Mouse (Mus musculus): ENCODE data around the gene Rimklb. TPM values are rescaled to one million over a fixed set of nuclear protein-coding genes. Genes with fewer than 3 reads are reported as not detected.

The Rimklb gene
- polyA plus RNA-seq, 1 experiment from 2014 or later = 0.99 TPM

GRCm38 (mm10) chr6:122492479-122492878 lies 6.1 kb downstream of the Rimklb start:
- no peaks in the 10 kb centered on the region for H3K36me3 ChIP-seq (ENCODE audit: insufficient read depth, low read length)
- H3K27ac ChIP-seq (ENCODE audit: low read length) = no peak overlapping the region
- H3K4me3 ChIP-seq (ENCODE audit: low read depth, low read length) = no peak overlapping the region
- 0 out of 2 replicates have a peak overlapping the region, but pooled peaks have one; percentile 57 for H3K4me2 ChIP-seq (replicated peaks; ENCODE audit: low read depth, low read length)
- H3K9me3 ChIP-seq (ENCODE audit: low read length) = no peaks in the 10 kb centered on the region
- WGBS = 29% methylated on average over 6 of the region's 6 CpGs
- no peak overlapping the region for H3K9ac ChIP-seq (replicated peaks; ENCODE audit: low read depth)
- peaks cover 9% of the 10 kb centered on the region; the same call in 1 of the 2 replicates for H3K27me3 ChIP-seq (replicated peaks; ENCODE audit: insufficient read depth, low read length)
- ATAC-seq (no peak), DNase-seq (ENCODE audit: low spot score) (no peak)
- no peak for TF ChIP-seq EP300 (IDR thresholded peaks at IDR 0.05)
- TF ChIP-seq CTCF (IDR thresholded peaks at IDR 0.05) = no peak
- no peaks in the 10 kb centered on the region for H3K4me1 ChIP-seq (ENCODE audit: insufficient read depth, low read depth, low read length)

DNA sequence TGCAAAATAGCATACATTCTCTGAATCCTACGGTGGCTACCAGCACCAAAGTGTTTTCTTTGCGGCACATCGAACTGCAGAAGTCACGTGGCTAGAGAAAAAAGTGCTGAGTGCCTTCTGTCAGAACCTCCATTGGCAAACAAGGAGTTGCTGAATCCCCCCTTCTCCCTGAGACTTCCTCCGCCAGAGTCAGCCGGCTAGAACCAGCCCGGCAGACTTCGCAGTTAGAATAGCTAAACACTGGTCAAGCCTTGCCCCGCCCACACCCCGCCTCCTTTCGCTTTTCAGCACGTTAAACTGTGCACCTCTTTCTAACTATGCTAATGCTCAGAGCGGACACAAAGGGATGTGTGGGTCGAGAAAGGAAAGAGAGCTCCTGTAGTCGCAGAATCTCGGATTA lies 7.0 kb downstream of the Rimklb start:
- peak; percentile 84 for ATAC-seq
- Histone ChIP-seq H3K4me1 (ENCODE audit: insufficient read depth, low read depth, low read length) (no peaks in the 10 kb centered on the region), H3K9me3 (ENCODE audit: low read length) (no peaks in the 10 kb centered on the region)

GRCm38 (mm10) chr6:122490929-122491512 lies 7.5 kb downstream of the Rimklb start:
- Histone ChIP-seq H3K27ac (ENCODE audit: low read length) (no peak overlapping the region), H3K4me3 (ENCODE audit: low read depth, low read length) (peak overlapping the region; percentile 39), H3K4me2 (replicated peaks; ENCODE audit: low read depth, low read length) (peak overlapping the region; percentile 57), H3K9ac (replicated peaks; ENCODE audit: low read depth) (no peak overlapping the region), H3K9me3 (ENCODE audit: low read length) (no peaks in the 10 kb centered on the region), H3K36me3 (ENCODE audit: insufficient read depth, low read length) (no peaks in the 10 kb centered on the region), H3K4me1 (ENCODE audit: insufficient read depth, low read depth, low read length) (no peaks in the 10 kb centered on the region), H3K27me3 (replicated peaks; ENCODE audit: insufficient read depth, low read length) (peaks cover 9% of the 10 kb centered on the region; the same call in 1 of the 2 replicates)
- 19% methylated on average over 15 of the region's 15 CpGs for WGBS
- DNase-seq (ENCODE audit: low spot score) (no peak), ATAC-seq (no peak)
- TF ChIP-seq CTCF (IDR thresholded peaks at IDR 0.05) (no peak), EP300 (IDR thresholded peaks at IDR 0.05) (no peak)

More for the DNA sequence above, 7.0 kb downstream of the Rimklb start:
- under 1% methylated on average over 16 of the region's 16 CpGs for WGBS
- peak overlapping the region; percentile 57 for H3K4me2 ChIP-seq (replicated peaks; ENCODE audit: low read depth, low read length)
- H3K36me3 ChIP-seq (ENCODE audit: insufficient read depth, low read length) = no peaks in the 10 kb centered on the region
- TF ChIP-seq EP300 (IDR thresholded peaks at IDR 0.05) (no peak), CTCF (IDR thresholded peaks at IDR 0.05) (no peak)
- H3K27ac ChIP-seq (ENCODE audit: low read length) = no peak overlapping the region
- peak overlapping the region; percentile 39 for H3K4me3 ChIP-seq (ENCODE audit: low read depth, low read length)
- H3K27me3 ChIP-seq (replicated peaks; ENCODE audit: insufficient read depth, low read length) = peaks cover 9% of the 10 kb centered on the region; the same call in 1 of the 2 replicates
- DNase-seq (ENCODE audit: low spot score) = peak; percentile 90
- H3K9ac ChIP-seq (replicated peaks; ENCODE audit: low read depth) = no peak overlapping the region

DNA sequence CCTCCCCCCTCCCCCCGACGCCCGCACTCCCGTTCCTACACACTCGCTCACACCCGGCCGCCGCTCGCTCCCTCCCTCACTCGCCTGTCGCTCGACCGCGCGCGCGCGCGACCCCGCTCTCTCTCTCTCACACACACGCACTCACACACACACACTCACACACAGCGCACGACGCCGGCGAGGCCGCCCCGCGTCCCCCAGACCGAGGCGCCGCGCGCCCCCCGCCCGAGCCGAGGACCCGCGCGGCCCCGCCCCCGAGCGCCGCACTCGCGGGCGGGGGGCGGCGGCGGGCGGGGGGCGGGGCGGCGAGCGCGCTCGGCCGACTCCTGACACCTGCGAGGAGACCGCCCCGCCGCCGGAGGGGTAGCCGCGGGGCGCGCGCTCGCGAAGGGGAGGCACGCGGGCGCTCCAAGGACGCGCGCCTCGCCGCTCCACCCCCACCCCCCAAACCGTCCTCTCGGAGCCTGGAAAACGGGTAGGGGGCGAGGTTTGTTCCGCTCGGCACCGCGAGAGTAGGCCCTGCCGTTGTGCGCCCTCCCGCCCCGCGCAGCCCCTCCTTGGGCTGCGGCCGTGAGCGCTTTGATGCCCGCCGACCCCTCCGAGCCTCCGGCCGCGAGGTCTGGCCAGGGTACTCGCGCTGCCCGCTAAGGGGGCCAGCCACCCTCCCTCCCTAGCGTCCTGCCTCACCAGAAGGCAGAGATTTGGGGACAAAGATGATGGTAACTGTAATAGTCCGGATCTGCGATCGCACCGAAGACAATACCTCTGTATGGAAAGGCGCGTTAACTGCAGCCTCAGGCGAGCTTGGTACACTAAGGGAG lies 12.1 kb downstream of the Rimklb start:
- WGBS = 2% methylated on average over 42 of the region's 111 CpGs
- H3K27ac ChIP-seq (ENCODE audit: low read length) = no peak overlapping the region
- peak overlapping the region; percentile 70 for H3K4me3 ChIP-seq (ENCODE audit: low read depth, low read length)
- H3K36me3 ChIP-seq (ENCODE audit: insufficient read depth, low read length) = no peaks in the 10 kb centered on the region
- peak overlapping the region; percentile 99 for H3K4me2 ChIP-seq (replicated peaks; ENCODE audit: low read depth, low read length)
- 0 out of 2 replicates have a peak overlapping the region, but pooled peaks have one; percentile 12 for H3K9ac ChIP-seq (replicated peaks; ENCODE audit: low read depth)
- H3K4me1 ChIP-seq (ENCODE audit: insufficient read depth, low read depth, low read length) = no peaks in the 10 kb centered on the region
- peak; percentile 71 for ATAC-seq
- DNase-seq (ENCODE audit: low spot score) = no peak
- no peaks in the 10 kb centered on the region for H3K9me3 ChIP-seq (ENCODE audit: low read length)
- peaks cover 7% of the 10 kb centered on the region; the same call in 1 of the 2 replicates for H3K27me3 ChIP-seq (replicated peaks; ENCODE audit: insufficient read depth, low read length)
- no peak for TF ChIP-seq CTCF (IDR thresholded peaks at IDR 0.05)

- Histone ChIP-seq H3K4me1 (ENCODE audit: insufficient read depth, low read depth, low read length) (no peaks in the 10 kb centered on the region), H3K36me3 (ENCODE audit: insufficient read depth, low read length) (no peaks in the 10 kb centered on the region), H3K9ac (replicated peaks; ENCODE audit: low read depth) (0 out of 2 replicates have a peak overlapping the region, but pooled peaks have one; percentile 8), H3K4me3 (ENCODE audit: low read depth, low read length) (peak overlapping the region; percentile 70), H3K4me2 (replicated peaks; ENCODE audit: low read depth, low read length) (peak overlapping the region; percentile 99), H3K9me3 (ENCODE audit: low read length) (no peaks in the 10 kb centered on the region), H3K27me3 (replicated peaks; ENCODE audit: insufficient read depth, low read length) (peaks cover 7% of the 10 kb centered on the region; the same call in 1 of the 2 replicates), H3K27ac (ENCODE audit: low read length) (no peak overlapping the region)
- TF ChIP-seq EP300 (IDR thresholded peaks at IDR 0.05) = no peak
- TF ChIP-seq CTCF (IDR thresholded peaks at IDR 0.05) = no peak
- DNase-seq (ENCODE audit: low spot score) (peak; percentile 49), ATAC-seq (peak; percentile 79)
- 2% methylated on average over 41 of the region's 91 CpGs for WGBS
These were observed 12.9 kb downstream of the Rimklb start for GRCm38 (mm10) chr6:122485401-122486296.

Data from lung, postnatal 0 days (tissue).